Mouse (Mus musculus) layer of hippocampus, postnatal 25 days (tissue): Measurements from ENCODE around the gene Gm38392. TPM values are rescaled to one million over a fixed set of nuclear protein-coding genes. Genes with fewer than 3 reads are reported as not detected.
"Not testable (repeated sequence)": the region's sequence is repeated elsewhere in the genome, so short reads cannot be mapped to it uniquely, and the experiment has no call there.

Source experiments
- DNase-seq, 2 experiments: peaks; one replicate each; pipeline ENCODE4 v3.0.0; 2022; ENCODE audit warnings: mixed read lengths in 2 of 2, low spot score in 1 of 2; ENCODE audit errors: extremely low spot score in 1 of 2
- total RNA-seq, 2 experiments: library from RNA; stranded (reverse); gene quantifications; 2 replicates each; pipeline ENCODE4 v1.2.3; 2021

Gm38392 gene
- total RNA-seq, result not detected

GRCm38 (mm10) chr3:88287110-88287509 lies at the start of gene Gm38392:
TSS of gene Gm38392 (minus strand) at chr3:88287210.
- DNase-seq, result no peak

GRCm38 (mm10) chr3:88336058-88337013 lies 49.3 kb upstream of the Gm38392 start, which contains the start of the genes Tmem79 and Smg5:
TSS of gene Tmem79 (minus strand) at chr3:88336148.
TSS of gene Smg5 (plus strand) at chr3:88336260.
- peak; percentile 91 to 95 for DNase-seq

GRCm38 (mm10) chr3:88335436-88336053 lies 48.5 kb upstream of the Gm38392 start:
- DNase-seq, result no peak

GRCm38 (mm10) chr3:88334902-88335435 lies 48.0 kb upstream of the Gm38392 start:
- DNase-seq, result no peak

GRCm38 (mm10) chr3:88334029-88334658 lies 47.1 kb upstream of the Gm38392 start:
- no peak for DNase-seq

GRCm38 (mm10) chr3:88331282-88331681 lies 44.3 kb upstream of the Gm38392 start:
- peak in 1 of 2 experiments; percentile 36 for DNase-seq

- no peak for DNase-seq
These were observed 41.9 kb upstream of the Gm38392 start for GRCm38 (mm10) chr3:88328956-88329355.

- peak; percentile 20 to 55 for DNase-seq
These were observed 38.0 kb upstream of the Gm38392 start, which contains the start of gene Glmp for GRCm38 (mm10) chr3:88324951-88325405. TSS of gene Glmp (plus strand) at chr3:88325023.

- DNase-seq, result no peak
These were observed 12.2 kb upstream of the Gm38392 start for GRCm38 (mm10) chr3:88299172-88299571.

- no peak for DNase-seq
These were observed 10.4 kb upstream of the Gm38392 start for GRCm38 (mm10) chr3:88297321-88297851.

GRCm38 (mm10) chr3:88296561-88297318 lies 9.7 kb upstream of the Gm38392 start, which contains the start of the genes Tsacc and Cct3:
TSS of gene Tsacc (minus strand) at chr3:88296999.
TSS of gene Cct3 (plus strand) at chr3:88297116.
- DNase-seq, result peak; percentile 80 to 83

GRCm38 (mm10) chr3:88296110-88296560 lies 9.1 kb upstream of the Gm38392 start:
- no peak for DNase-seq

GRCm38 (mm10) chr3:88295272-88295671 lies 8.3 kb upstream of the Gm38392 start:
- DNase-seq, result not testable (repeated sequence)

- DNase-seq, result no peak
These were observed 5.0 kb upstream of the Gm38392 start for GRCm38 (mm10) chr3:88291970-88292369.

- not testable (repeated sequence) for DNase-seq
These were observed 1.2 kb upstream of the Gm38392 start for GRCm38 (mm10) chr3:88288133-88288713.

GRCm38 (mm10) chr3:88285565-88285895 lies 1.5 kb downstream of the Gm38392 start:
- DNase-seq, result not testable (repeated sequence)

GRCm38 (mm10) chr3:88284815-88285564 lies 2.0 kb downstream of the Gm38392 start:
- not testable (repeated sequence) for DNase-seq
